9 mouse cellular contexts compared by ENCODE assay signal in the genomic region with DNA sequence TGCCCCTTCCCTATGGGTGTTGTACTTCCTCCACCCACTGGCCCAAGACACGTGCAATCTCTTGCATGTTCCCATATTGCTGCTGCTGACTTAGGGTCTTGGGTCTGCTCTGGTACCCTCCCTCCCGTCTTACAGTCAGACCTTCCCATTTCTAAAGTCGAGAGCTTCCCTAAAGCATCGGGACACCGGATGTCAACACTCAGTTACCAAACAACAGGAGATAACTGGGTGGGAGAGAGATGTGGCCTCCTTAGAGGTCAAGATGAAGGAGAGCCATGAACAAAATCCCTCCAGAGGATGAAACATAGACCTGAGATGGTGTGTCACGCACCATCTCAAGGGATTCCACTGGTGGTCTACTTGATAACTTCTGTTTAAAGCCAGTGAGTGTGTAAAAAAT.
"Had no signal": no experiment of that assay in that cellular context is flagged by ENCODE, and none has a peak within 500 bp of the region (broad histone marks: within the 10 kb centered on the region; RNA-seq: fewer than 3 reads in every experiment).

No protein-coding gene starts in this region.

- DNase-seq: left cerebral cortex, postnatal 4 days; liver; liver, embryonic 13.5 days; liver, postnatal 0 days; lung, adult 2 months; lung, postnatal 14 days; lung, postnatal 36 days; lung, postnatal 4 days; midbrain, embryonic 14.5 days had no signal
